Mouse (Mus musculus) CH12.LX (cell line): ENCODE data around the gene Rilpl1. TPM values are rescaled to one million over a fixed set of nuclear protein-coding genes. Genes with fewer than 3 reads are reported as not detected.

Experiments
- DNase-seq: peaks from one replicate; pipeline ENCODE4 v3.0.0-alpha.2; 2013; ENCODE audit errors: extremely low read depth
- H3K27ac ChIP-seq: 2 replicates; pipeline ENCODE4 v1.5.1; 2012; ENCODE audit warnings: low read depth, mild to moderate bottlenecking, control low read depth, moderate library complexity; ENCODE audit not compliant: insufficient read depth
- H3K27me3 ChIP-seq: replicated peaks from 2 replicates; pipeline ENCODE3; 2012; ENCODE audit warnings: inconsistent platforms
- H3K36me3 ChIP-seq, 2 experiments: replicated peaks in 1 of 2; 2 replicates each; pipeline versions ENCODE3 to v1.6.1; 2012; ENCODE audit warnings: inconsistent platforms in 1 of 2, low read length in 1 of 2, mild to moderate bottlenecking in 1 of 2, mixed read lengths in 1 of 2, moderate library complexity in 1 of 2; ENCODE audit not compliant: control insufficient read depth in 1 of 2, insufficient read depth in 1 of 2
- H3K4me1 ChIP-seq, 2 experiments: 2 replicates each; pipeline ENCODE4 v1.6.1; 2012; ENCODE audit warnings: inconsistent platforms in 1 of 2, moderate library complexity in 1 of 2; ENCODE audit not compliant: insufficient read depth in 2 of 2, control insufficient read depth in 1 of 2
- H3K4me2 ChIP-seq: 2 replicates; pipeline ENCODE4 v1.6.1; 2012; ENCODE audit warnings: low read depth, mild to moderate bottlenecking, control low read depth; ENCODE audit not compliant: poor library complexity, insufficient read depth, severe bottlenecking
- H3K4me3 ChIP-seq, 3 experiments: fragments of 150-350 bp in 1 of 3; sonication (generic) in 1 of 3; replicated peaks in 1 of 3; 2 replicates each; pipeline versions ENCODE3 to v1.5.1; 2011 to 2012; ENCODE audit warnings: low read depth in 2 of 3, low read length in 2 of 3, mild to moderate bottlenecking in 2 of 3, moderate library complexity in 2 of 3, control low read depth in 1 of 3, improper control_type of control experiment in 1 of 3, inconsistent platforms in 1 of 3, mixed read lengths in 1 of 3; ENCODE audit not compliant: poor library complexity in 1 of 3
- H3K79me2 ChIP-seq: replicated peaks from 2 replicates; pipeline ENCODE4 v1.6.1; 2012; ENCODE audit warnings: mild to moderate bottlenecking, moderate library complexity; ENCODE audit not compliant: control insufficient read depth, poor library complexity, insufficient read depth, severe bottlenecking; ENCODE audit errors: extremely low read depth
- H3K9ac ChIP-seq: 2 replicates; pipeline ENCODE4 v1.6.1; 2012; ENCODE audit warnings: low read depth, mild to moderate bottlenecking, control low read depth, moderate library complexity; ENCODE audit not compliant: insufficient read depth
- H3K9me3 ChIP-seq: replicated peaks from 2 replicates; pipeline ENCODE3; 2012; ENCODE audit warnings: low read length, inconsistent platforms, mixed read lengths
- BHLHE40 ChIP-seq: IDR thresholded peaks from 2 replicates; pipeline ENCODE4 v1.6.1; 2011; ENCODE audit warnings: mild to moderate bottlenecking, low read depth, low read length, improper control_type of control experiment
- CHD1 ChIP-seq: IDR thresholded peaks from 2 replicates; pipeline ENCODE4 v1.6.1; 2012; ENCODE audit warnings: low read depth, low read length, improper control_type of control experiment, inconsistent platforms
- CHD2 ChIP-seq: IDR thresholded peaks from 2 replicates; pipeline ENCODE4 v1.6.1; 2011; ENCODE audit warnings: low read length, improper control_type of control experiment
- CTCF ChIP-seq, 2 experiments: IDR thresholded peaks in 1 of 2; conservative IDR thresholded peaks in 1 of 2; 2 replicates each; pipeline ENCODE4 v1.5.1; 2011 to 2012; ENCODE audit warnings: low read depth in 2 of 2, low read length in 2 of 2, improper control_type of control experiment in 1 of 2, inconsistent platforms in 1 of 2, mild to moderate bottlenecking in 1 of 2, moderate library complexity in 1 of 2
- GABPA ChIP-seq: IDR thresholded peaks from 2 replicates; pipeline ENCODE4 v1.6.1; 2012; ENCODE audit warnings: low read depth, low read length, improper control_type of control experiment, inconsistent platforms; ENCODE audit not compliant: insufficient replicate concordance
- IRF4 ChIP-seq: IDR thresholded peaks from 2 replicates; pipeline ENCODE4 v1.6.1; 2014; ENCODE audit warnings: low read depth, mild to moderate bottlenecking, inconsistent platforms, low read length, improper control_type of control experiment
- JUND ChIP-seq: conservative IDR thresholded peaks from 2 replicates; pipeline ENCODE4 v1.6.1; 2011; ENCODE audit warnings: low read depth, low read length, improper control_type of control experiment
- KAT2A ChIP-seq: IDR thresholded peaks from 2 replicates; pipeline ENCODE4 v1.6.1; 2012; ENCODE audit warnings: low read length, improper control_type of control experiment, inconsistent platforms; ENCODE audit not compliant: insufficient replicate concordance
- MAFK ChIP-seq: IDR thresholded peaks from 2 replicates; pipeline ENCODE4 v1.6.1; 2011; ENCODE audit warnings: low read length, improper control_type of control experiment; ENCODE audit not compliant: insufficient replicate concordance
- MAX ChIP-seq: IDR thresholded peaks from 2 replicates; pipeline ENCODE4 v1.6.1; 2011; ENCODE audit warnings: low read length, improper control_type of control experiment
- MXI1 ChIP-seq: IDR thresholded peaks from 2 replicates; pipeline ENCODE4 v1.6.1; 2011; ENCODE audit warnings: mild to moderate bottlenecking, low read depth, low read length, improper control_type of control experiment
- MYC ChIP-seq: IDR thresholded peaks from 2 replicates; pipeline ENCODE4 v1.6.1; 2011; ENCODE audit warnings: low read depth, mild to moderate bottlenecking, improper control_type of control experiment, low read length
- NRF1 ChIP-seq: IDR thresholded peaks from 2 replicates; pipeline ENCODE4 v1.6.1; 2014; ENCODE audit warnings: low read depth, mild to moderate bottlenecking, inconsistent platforms, low read length, improper control_type of control experiment, moderate library complexity
- PAX5 ChIP-seq: IDR thresholded peaks from 2 replicates; pipeline ENCODE4 v1.6.1; 2012; ENCODE audit warnings: low read length, inconsistent platforms, mixed read lengths
- POLR2A ChIP-seq: IDR thresholded peaks from 2 replicates; pipeline ENCODE4 v1.6.1; 2011; ENCODE audit warnings: low read depth, mild to moderate bottlenecking, improper control_type of control experiment, low read length
- POLR2AphosphoS2 ChIP-seq: IDR thresholded peaks from 2 replicates; pipeline ENCODE4 v1.6.1; 2011; ENCODE audit warnings: low read depth, low read length, improper control_type of control experiment
- RAD21 ChIP-seq: IDR thresholded peaks from 2 replicates; pipeline ENCODE4 v1.6.1; 2011; ENCODE audit warnings: low read depth, mild to moderate bottlenecking, low read length, improper control_type of control experiment, moderate library complexity
- RCOR1 ChIP-seq: conservative IDR thresholded peaks from 2 replicates; pipeline ENCODE4 v1.6.1; 2012; ENCODE audit warnings: low read depth, mild to moderate bottlenecking, inconsistent platforms, low read length, improper control_type of control experiment
- SMC3 ChIP-seq: IDR thresholded peaks from 2 replicates; pipeline ENCODE4 v1.6.1; 2011; ENCODE audit warnings: low read depth, low read length, improper control_type of control experiment
- ZKSCAN1 ChIP-seq: IDR thresholded peaks from 2 replicates; pipeline ENCODE4 v1.6.1; 2012; ENCODE audit warnings: low read depth, inconsistent platforms, low read length, improper control_type of control experiment, borderline replicate concordance
- ZMIZ1 ChIP-seq: IDR thresholded peaks from 2 replicates; pipeline ENCODE4 v1.6.1; 2012; ENCODE audit warnings: low read depth, mild to moderate bottlenecking, inconsistent platforms, low read length, improper control_type of control experiment
- ZNF384 ChIP-seq: IDR thresholded peaks from 2 replicates; pipeline ENCODE4 v1.6.1; 2012; ENCODE audit warnings: low read depth, low read length, improper control_type of control experiment, inconsistent platforms
- dilution Hi-C: fragments of 300-500 bp; cut with MboI; formaldehyde crosslinking; loops from 2 replicates; pipeline ENCODE4 v1.14.3; 2020; ENCODE audit warnings: low sequenced_read_pairs; ENCODE audit not compliant: extremely low pct_unique_long_range_greater_than_20kb, extremely low pct_ligation_motif_present
- in situ Hi-C: fragments of 300-500 bp; cut with MboI; formaldehyde crosslinking; loops from 3 replicates; pipeline ENCODE4 v1.14.3; 2019; ENCODE audit warnings: low sequenced_read_pairs, low pct_ligation_motif_present, low pct_unique_long_range_greater_than_20kb, mixed read lengths
- polyA plus RNA-seq: library from polyadenylated mRNA; unstranded; fragments of >175 nt; gene quantifications from 2 replicates; pipeline ENCODE4 v1.2.1, GENCODE M21; 2012; ENCODE audit warnings: low read depth; ENCODE audit not compliant: insufficient read length
- total RNA-seq, 2 experiments: library from RNA; depleted of rRNA; stranded (reverse); fragments of 300-350 nt in 1 of 2; fragments of >200 nt in 1 of 2; gene quantifications; 2 replicates each; pipeline ENCODE4 v1.2.3; 2012 to 2014

The Rilpl1 gene
- total and polyA plus RNA-seq, 3 experiments = 3.1 to 5.7 (median 5.4) TPM

- Histone ChIP-seq H3K36me3 (peaks cover 89 to 99% of the 10 kb centered on the region in 2 experiments), H3K27ac (no peak overlapping the region), H3K4me1 (no peaks in the 10 kb centered on the region), H3K27me3 (no peaks in the 10 kb centered on the region), H3K9ac (no peak overlapping the region), H3K79me2 (no peaks in the 10 kb centered on the region), H3K4me3 (no peak overlapping the region), H3K4me2 (no peak overlapping the region), H3K9me3 (no peaks in the 10 kb centered on the region)
- 0 out of 2 replicates have a peak, but pooled peaks have one; percentile 35 for TF ChIP-seq POLR2AphosphoS2
- TF ChIP-seq ZKSCAN1 = no peak
- in situ Hi-C loops = no loop called here
- no peak for DNase-seq
- dilution Hi-C loops = no loop called here
Measured at GRCm38 (mm10) chr5:124571068-124571467, 39.9 kb upstream of the Rilpl1 start.

GRCm38 (mm10) chr5:124555145-124555544 is 24.0 kb upstream of the Rilpl1 start:
- dilution Hi-C loops (no loop called here), in situ Hi-C loops (loop anchor here (10.0 kb wide), 1 partner anchor 200 kb away; no protein-coding TSS in a partner anchor)
- H3K27me3 ChIP-seq = no peaks in the 10 kb centered on the region
- H3K79me2 ChIP-seq = peaks cover 8% of the 10 kb centered on the region
- peaks cover 0 to 10% of the 10 kb centered on the region in 2 experiments; a peak in 2 of 4 replicates for H3K4me1 ChIP-seq
- no peak overlapping the region for H3K27ac ChIP-seq
- DNase-seq = no peak
- H3K9ac ChIP-seq = no peak overlapping the region
- H3K36me3 ChIP-seq = peaks cover 46 to 65% of the 10 kb centered on the region in 2 experiments
- H3K4me2 ChIP-seq = no peak overlapping the region
- TF ChIP-seq RAD21 (peak; percentile 40), CHD1 (no peak), MAFK (no peak), NRF1 (no peak), CTCF (conservative IDR thresholded peaks at IDR 0.05 in 1 of 2, IDR thresholded peaks at IDR 0.05 in 1 of 2; ENCODE audit: low read depth in 2 of 2, low read length in 2 of 2) (peak in 1 of 2 experiments; percentile 50; a peak in 2 of 4 replicates), BHLHE40 (no peak)
- H3K9me3 ChIP-seq = no peaks in the 10 kb centered on the region
- no peak overlapping the region for H3K4me3 ChIP-seq

DNA sequence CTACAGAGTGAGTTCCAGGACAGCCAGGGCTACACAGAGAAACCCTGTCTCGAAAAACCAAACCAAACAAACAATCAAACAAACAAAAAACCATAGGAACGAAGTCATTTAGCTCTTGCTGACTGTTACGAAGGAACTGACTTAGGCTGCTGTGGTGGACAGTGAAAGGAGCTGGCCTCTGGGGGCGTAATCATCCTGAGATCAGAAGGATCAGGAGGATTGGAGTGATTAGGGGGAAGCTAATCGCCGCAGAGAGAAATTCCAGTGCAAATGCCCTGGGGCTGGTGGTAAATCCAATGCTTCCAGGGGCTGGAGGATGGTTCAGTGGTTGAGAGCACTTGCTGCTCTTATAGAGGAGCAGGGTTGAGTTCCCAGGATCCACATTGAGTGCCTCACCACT is 22.4 kb upstream of the Rilpl1 start:
- in situ Hi-C loops (loop anchor here (10.0 kb wide), 1 partner anchor 199 kb away; no protein-coding TSS in a partner anchor), dilution Hi-C loops (no loop called here)
- TF ChIP-seq IRF4 (no peak), MXI1 (no peak), ZMIZ1 (no peak), GABPA (no peak), SMC3 (no peak), RCOR1 (no peak), KAT2A (no peak), CHD1 (no peak), NRF1 (no peak), MYC (no peak), POLR2A (no peak), ZKSCAN1 (no peak), JUND (no peak), PAX5 (no peak), CHD2 (no peak), ZNF384 (no peak), MAX (no peak)
- H3K27ac ChIP-seq = no peak overlapping the region
- H3K27me3 ChIP-seq = no peaks in the 10 kb centered on the region
- DNase-seq = no peak
- H3K4me2 ChIP-seq = peak overlapping the region; percentile 69
- H3K4me1 ChIP-seq = peaks cover 0 to 10% of the 10 kb centered on the region in 2 experiments; a peak in 2 of 4 replicates
- peak overlapping the region; percentile 71 for H3K9ac ChIP-seq
- peaks cover 8% of the 10 kb centered on the region for H3K79me2 ChIP-seq
- H3K4me3 ChIP-seq = peak overlapping the region in 1 of 3 experiments; percentile 64
- no peaks in the 10 kb centered on the region for H3K9me3 ChIP-seq
- peaks cover 37 to 54% of the 10 kb centered on the region in 2 experiments for H3K36me3 ChIP-seq
